Mouse (Mus musculus): ENCODE results near the gene Senp6.
"Not testable (repeated sequence)": the region's sequence is repeated elsewhere in the genome, so short reads cannot be mapped to it uniquely, and the experiment has no call there.

Gene Senp6

DNA sequence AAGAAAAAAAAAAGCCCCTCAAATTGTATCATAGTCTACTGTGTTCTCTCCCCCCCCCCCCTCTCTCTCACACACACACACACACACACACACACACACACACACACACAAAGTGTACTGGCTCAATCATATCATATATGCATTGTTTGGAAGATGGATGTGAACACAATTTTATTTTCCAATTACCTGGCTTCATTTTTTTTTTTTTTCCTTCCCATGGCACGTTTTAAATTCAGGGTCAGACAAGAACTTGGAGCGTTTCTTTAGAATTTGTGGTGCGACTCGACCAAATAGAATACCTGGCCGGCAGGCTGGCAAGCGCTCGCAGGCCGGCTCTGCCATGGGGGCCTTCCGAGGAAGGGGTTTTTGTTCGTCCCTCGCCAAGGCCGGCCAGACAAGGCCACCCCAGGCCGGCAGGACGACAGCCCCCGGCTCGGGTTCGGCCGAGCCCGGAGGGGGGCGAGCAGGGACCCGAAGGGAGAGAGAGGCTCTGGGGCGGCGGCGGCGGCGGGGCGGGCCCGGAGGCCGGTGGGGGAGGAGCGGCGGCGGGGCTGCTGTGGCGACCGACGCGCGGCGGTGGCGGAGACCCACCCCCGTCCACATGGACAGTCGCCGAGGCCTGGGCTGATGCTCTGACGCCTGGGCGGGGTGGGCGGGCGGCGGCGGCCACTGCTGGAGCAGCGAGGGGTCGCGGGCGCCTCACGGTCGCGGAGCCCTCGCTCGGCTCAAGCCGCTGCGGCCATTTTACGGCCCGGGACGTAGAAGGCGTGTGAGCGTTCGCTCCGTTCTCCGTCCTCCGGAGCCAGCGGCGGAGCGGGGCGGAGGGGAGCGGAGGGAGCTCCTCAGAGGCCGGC lies at the start of gene Senp6:
Gene Senp6, plus strand, starts transcription at position 537 of the 854 bp plus-strand sequence.
- peak; percentile 72 for DNase-seq (ENCODE audit: low spot score)

- no peak for DNase-seq (ENCODE audit: low spot score)
Measured at GRCm38 (mm10) chr9:80020429-80020828, 46.3 kb upstream of the Senp6 start.

- no peak for DNase-seq (ENCODE audit: low spot score)
Measured at GRCm38 (mm10) chr9:80021648-80022047, 45.1 kb upstream of the Senp6 start.

DNA sequence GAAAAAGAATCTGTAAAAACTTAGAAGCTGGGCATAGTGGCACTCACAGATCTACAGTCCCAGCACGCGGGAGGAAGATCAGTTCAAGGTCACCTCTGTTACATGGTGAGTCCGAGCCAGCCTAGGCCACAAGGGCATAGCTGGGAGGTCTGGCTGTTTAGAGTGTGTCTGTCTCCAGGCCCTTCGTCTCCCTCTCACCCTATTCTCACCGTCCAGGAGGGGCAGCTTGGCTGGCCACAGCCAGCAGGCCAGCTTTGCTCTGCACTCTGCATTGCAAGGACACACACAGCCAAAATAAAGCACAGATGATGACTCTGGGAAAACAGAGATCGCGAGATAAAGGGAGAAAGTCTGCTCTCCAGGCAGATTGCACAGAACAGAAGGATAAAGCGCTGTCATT lies 43.9 kb upstream of the Senp6 start:
- DNase-seq (ENCODE audit: low spot score) = no peak

DNA sequence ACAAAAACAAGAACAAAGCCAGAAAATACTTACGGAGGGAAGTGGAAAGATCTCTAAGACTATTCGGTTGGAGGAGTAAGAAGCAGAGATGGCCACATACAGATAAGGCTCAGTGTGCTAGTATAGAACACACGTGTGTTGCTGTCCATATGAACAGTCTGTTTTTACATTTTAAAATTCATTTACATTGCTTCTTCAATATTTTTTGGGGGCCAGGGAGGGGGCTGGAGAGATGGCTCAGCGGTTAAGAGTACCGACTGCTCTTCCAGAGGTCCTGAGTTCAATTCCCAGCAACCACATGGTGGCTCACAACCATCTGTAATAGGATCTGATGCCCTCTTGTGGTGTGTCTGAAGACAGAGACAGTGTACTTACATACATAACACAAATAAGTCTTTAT lies 41.4 kb upstream of the Senp6 start:
- not testable (repeated sequence) for DNase-seq (ENCODE audit: low spot score)

DNA sequence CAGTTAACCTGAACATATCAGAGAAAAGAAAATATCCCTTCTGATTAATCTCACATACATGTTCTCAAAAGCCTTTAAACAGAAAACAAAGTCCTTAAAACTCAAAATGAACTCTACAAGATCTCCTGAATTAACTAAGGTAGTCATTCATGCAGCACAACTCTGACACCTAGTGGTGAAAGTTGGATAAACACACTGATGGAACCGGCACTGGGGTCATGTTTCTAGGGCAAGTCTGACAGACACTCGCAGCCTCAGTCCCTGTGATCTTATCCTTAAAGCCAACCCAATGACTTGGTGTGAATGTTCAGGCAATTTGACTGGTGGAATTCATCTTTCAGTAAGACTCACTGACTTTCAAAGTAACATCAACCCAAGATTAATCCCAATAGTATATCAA lies 40.7 kb upstream of the Senp6 start:
- peak; percentile 53 for DNase-seq (ENCODE audit: low spot score)

GRCm38 (mm10) chr9:80026581-80027021 lies 40.1 kb upstream of the Senp6 start:
- no peak for DNase-seq (ENCODE audit: low spot score)

- no peak for DNase-seq (ENCODE audit: low spot score)
Measured at GRCm38 (mm10) chr9:80037262-80037996, 29.3 kb upstream of the Senp6 start.

- DNase-seq (ENCODE audit: low spot score) = no peak
Measured at GRCm38 (mm10) chr9:80037997-80038383, 28.7 kb upstream of the Senp6 start.

DNA sequence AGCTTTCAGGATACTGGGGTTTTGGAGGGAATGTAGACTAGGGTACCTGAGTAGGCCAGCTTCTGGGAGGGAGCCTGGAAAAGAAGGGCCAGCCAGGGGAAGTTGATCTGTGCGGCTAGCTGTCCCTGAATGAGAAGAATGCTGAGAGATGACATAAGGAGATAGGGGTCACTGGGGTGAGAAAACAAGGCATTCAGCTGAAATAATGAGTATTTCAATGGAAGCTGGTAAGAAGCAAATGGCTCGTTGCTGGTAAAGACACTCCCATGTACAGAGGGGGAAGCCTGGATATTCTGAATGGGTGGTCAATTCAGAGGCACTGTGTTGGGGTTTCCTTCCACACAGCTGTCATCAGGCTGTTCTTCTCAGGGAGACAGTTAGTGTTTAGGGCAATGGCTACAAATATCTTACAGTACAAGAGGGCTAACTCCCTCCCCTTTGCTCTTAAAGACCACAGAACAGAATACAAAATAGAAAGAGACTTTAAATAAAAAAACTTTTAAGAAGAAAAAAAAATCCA lies 27.3 kb upstream of the Senp6 start:
- DNase-seq (ENCODE audit: low spot score) = no peak

- not testable (repeated sequence) for DNase-seq (ENCODE audit: low spot score)
Measured at GRCm38 (mm10) chr9:80044301-80044700, 22.4 kb upstream of the Senp6 start.

DNA sequence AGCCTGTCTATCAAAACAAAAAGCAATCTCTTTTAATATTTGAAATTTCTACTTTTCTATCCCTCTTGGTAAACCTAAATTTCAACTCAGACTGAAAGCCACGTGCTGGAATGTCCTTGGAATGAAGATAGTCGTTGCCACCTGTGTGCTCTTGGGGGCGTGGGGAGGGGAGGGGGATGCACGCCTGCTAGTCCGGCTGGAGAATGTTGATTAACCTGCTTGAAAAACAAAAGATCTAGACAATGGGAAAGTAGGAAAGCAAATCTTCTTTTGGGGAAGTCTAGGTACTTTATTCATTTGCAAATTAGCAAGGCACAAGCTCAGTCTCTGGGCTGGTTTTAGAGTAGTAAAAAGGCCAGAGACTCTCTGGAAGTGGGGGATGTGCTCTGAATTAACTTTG lies 17.4 kb upstream of the Senp6 start:
- DNase-seq (ENCODE audit: low spot score) = not testable (repeated sequence)

GRCm38 (mm10) chr9:80052951-80053350 lies 13.8 kb upstream of the Senp6 start:
- DNase-seq (ENCODE audit: low spot score) = no peak

GRCm38 (mm10) chr9:80057690-80058089 lies 9.0 kb upstream of the Senp6 start:
- DNase-seq (ENCODE audit: low spot score) = no peak

DNA sequence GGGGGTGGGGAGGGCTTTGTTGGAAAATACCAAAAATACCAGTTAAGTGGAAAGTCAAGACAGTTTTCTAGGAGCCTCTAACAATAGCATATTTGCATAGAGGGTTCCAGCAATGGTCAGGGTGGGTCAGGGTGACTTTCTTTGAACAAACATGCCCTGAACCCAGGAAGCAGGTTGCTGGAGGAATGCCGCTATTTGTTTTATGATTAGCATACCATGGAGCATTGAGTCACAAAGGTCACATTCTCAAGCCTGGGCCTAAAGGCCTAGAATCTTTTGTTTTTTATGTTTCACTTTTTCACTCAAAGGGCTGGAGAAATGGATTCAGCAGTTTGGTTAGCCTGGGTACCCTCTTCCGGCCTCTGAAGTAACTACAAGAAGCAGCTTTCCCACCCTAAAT lies 1.2 kb upstream of the Senp6 start:
- DNase-seq (ENCODE audit: low spot score) = not testable (repeated sequence)

DNA sequence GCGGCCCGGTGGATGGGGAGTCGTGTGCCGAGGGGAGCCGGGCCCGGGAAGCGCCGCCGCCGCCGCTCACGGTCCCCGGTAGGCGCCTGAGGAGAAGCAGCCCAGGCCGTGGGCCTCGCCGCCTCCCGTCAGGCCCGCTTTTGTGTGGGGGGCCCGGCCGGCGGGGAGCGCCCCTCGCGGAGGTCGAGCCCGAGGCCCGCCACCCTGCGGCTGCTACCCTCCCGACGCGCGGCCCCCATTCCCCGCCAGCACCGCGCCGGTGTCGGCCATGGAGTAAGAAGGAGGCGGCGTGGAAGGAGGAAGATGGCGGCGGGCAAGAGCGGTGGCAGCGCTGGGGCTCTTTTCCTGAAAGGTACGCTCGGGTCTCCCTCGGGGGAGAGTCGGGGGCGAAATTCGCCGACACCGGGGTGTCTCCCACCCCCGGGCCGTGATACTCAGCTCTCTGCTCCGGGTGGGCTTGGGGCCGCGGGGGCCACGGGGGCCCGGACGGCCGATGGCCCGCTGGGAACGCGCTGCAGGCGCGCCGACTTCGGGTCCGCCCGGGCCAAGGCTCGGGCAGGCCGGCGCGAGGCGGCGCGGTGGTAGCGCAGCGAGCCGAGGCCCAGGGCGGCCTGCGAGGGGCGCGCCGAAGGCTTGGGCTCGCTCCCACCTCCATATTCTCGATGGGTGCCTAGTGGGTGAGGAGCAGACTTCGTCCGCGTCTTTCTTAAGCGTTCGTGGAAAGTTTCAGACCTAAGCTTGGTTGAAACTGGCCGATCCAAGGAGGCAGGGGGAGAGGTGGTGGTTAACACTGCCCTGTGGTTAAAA lies 721 bp downstream of the Senp6 start:
- peak; percentile 63 for DNase-seq (ENCODE audit: low spot score)

DNA sequence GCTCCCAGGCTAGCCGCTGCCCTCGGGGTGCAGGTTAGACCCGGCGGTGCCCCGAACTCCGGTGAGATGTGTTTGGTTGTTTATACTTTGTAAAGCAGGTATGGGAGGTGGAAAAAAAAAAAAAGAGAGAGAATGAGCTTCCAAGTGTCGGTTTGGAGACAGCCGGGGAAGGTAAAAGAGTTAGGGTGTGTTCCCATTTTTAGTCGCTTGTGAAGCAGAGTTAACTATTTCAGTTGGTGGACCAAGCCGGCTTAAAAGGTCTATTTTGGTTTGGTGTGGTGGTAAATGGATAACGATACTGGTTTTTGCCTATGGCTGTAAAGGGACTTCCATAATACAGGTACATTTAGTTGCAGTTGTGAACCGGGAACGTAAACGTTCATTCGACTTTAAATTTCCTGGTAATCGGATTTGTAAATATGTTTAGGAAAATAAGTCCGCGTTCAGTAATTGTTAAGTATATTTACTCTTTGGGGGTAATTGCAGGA lies 1.4 kb downstream of the Senp6 start:
- DNase-seq (ENCODE audit: low spot score) = no peak

DNA sequence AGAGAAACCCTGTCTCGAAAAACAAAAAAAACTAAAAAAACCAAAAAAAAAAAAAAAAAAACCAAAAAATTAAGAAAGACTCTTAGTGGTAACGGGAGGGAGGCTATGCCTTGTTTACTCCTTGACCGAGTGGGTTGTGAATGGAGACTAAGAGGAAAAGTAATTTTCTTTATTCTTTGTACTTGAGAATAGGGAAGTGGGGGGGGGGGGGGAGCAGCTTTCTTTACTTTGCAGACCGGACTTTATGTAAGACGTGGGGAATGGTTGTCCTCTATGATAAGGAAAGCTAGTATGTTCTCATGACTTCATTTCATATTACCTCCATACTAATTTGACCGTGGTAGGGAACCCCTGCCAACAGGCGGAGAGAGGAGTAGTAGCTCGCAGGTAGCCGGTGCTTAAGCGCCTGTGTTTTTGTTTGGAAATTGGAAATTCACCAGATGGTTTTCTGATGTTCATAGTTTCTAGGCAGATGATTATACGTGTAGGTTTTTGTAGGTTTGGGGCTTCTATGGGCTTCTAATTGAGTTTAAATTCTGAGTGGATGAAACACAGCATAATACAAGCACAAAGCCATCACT lies 2.1 kb downstream of the Senp6 start:
- DNase-seq (ENCODE audit: low spot score) = no peak

DNA sequence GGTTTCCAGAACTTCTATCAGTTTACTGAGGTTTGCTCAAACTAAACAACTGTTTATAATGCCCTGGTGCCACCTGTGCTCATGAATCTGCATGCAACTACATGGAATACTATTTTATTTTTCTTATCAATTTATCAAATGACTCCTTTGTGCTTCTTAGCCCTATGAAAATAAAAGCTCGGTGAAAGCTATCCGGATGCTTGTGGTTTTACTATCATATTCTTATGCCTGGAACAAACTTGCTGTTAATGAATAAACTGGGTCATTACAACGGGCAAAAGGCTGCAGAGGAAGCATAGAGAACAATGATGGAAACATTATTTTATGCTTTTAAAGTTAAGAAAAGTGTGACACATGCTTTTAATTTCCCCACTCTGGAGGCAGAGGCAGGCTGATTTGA lies 3.3 kb downstream of the Senp6 start:
- no peak for DNase-seq (ENCODE audit: low spot score)

GRCm38 (mm10) chr9:80071616-80072015 lies 4.9 kb downstream of the Senp6 start:
- DNase-seq (ENCODE audit: low spot score) = no peak

- DNase-seq (ENCODE audit: low spot score) = no peak
Measured at GRCm38 (mm10) chr9:80074067-80074466, 7.4 kb downstream of the Senp6 start.

DNA sequence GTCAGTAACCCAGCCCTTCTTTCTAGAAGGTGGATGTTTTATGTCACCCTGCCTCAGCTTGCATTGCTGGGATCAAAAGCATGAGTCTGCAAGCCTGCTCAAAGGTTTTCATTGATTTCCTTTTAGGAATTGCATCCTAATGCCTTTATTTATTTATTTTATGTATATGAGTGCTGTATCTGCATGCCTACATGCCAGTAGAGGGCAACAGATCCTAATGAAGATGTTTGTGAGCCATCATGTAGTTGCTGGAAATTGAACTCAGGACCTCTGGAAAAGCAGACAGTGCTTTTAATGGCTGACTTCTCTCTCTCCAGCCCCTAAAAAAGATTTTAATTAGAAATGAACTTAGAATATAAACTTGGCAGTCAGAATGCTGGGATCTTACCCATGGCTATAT lies 8.2 kb downstream of the Senp6 start:
- no peak for DNase-seq (ENCODE audit: low spot score)
